Mouse (Mus musculus): ENCODE data around the gene Sdk1.

DNA sequence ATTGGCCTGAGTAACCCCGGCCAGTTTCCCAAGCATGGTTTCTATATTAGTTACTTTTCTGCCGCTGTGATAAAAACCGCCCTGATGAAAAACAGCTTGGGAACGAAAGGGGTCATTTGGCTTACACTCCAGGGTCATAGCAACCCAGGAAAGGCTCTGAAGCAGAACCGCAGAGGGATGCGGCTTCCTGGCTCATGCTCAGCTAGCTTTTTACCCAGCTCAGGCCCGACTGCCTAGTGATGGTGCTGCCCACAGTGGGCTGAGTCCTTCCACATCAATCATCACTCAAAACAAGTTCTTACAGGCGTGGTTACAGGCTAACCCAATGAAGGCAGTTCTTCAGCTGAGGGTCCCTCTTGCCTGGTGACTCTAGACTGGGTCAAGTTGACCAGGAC, 988.5 kb downstream of the Sdk1 start:
- TF ChIP-seq CTCF (IDR thresholded peaks at IDR 0.05; ENCODE audit: extremely low read depth, insufficient read length, insufficient replicate concordance, low read depth, low read length): no peak
- TF ChIP-seq POLR2A (IDR thresholded peaks at IDR 0.05; ENCODE audit: low read depth, low read length): no peak

Data from small intestine, adult 2 months (tissue).